ENCODE assay signal across 16 mouse cellular contexts in the genomic region with DNA sequence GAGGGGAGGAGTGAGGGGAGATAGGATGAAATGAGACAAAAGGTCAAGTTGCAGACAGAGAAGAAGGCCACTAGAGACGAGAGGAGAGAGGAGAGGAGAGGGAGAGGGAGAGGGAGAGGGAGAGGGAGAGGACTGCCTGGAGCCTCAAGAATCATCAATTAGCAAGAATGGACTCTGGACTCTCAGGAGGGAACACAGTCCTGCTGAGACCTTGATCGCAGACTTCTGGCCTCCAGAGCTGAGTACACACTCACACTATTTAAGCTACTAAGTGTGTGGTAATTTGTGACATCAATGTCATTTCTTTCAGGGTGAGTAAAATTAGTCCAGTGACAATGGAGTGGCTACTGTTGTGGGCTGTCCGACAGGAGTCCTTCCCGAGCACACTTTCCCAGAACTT.
"Had no signal": no experiment of that assay in that cellular context is flagged by ENCODE, and none has a peak within 500 bp of the region (broad histone marks: within the 10 kb centered on the region; RNA-seq: fewer than 3 reads in every experiment).

No protein-coding gene starts in this region.

- DNase-seq: lung, adult 2 months; lung, postnatal 14 days; lung, postnatal 36 days; right cerebral cortex, postnatal 14 days; thymus, adult 18-20 months; thymus, postnatal 14 days; thymus, postnatal 36 days had no signal

- H3K27ac ChIP-seq: lung, embryonic 15.5 days; macrophage; midbrain, embryonic 13.5 days; midbrain, embryonic 15.5 days; neural tube, embryonic 12.5 days; stomach, embryonic 15.5 days had no signal

- H3K27me3 ChIP-seq: lung, embryonic 15.5 days; midbrain, embryonic 13.5 days; midbrain, embryonic 15.5 days; neural tube, embryonic 12.5 days; stomach, embryonic 15.5 days had no signal

- H3K36me3 ChIP-seq: lung, embryonic 15.5 days; midbrain, embryonic 13.5 days; midbrain, embryonic 15.5 days; neural tube, embryonic 12.5 days; stomach, embryonic 15.5 days had no signal

- H3K4me3 ChIP-seq: lung, embryonic 15.5 days; megakaryocyte, embryonic 14.5 days; midbrain, embryonic 13.5 days; midbrain, embryonic 15.5 days; neural tube, embryonic 12.5 days; stomach, embryonic 15.5 days had no signal

- H3K9me3 ChIP-seq: lung, embryonic 15.5 days; megakaryocyte, embryonic 14.5 days; midbrain, embryonic 13.5 days; midbrain, embryonic 15.5 days; neural tube, embryonic 12.5 days; stomach, embryonic 15.5 days had no signal

- H3K9ac ChIP-seq: lung, embryonic 15.5 days; midbrain, embryonic 13.5 days; midbrain, embryonic 15.5 days; neural tube, embryonic 12.5 days; stomach, embryonic 15.5 days had no signal

- H3K4me1 ChIP-seq: midbrain, embryonic 13.5 days; midbrain, embryonic 15.5 days; neural tube, embryonic 12.5 days; stomach, embryonic 15.5 days had no signal

- H3K4me2 ChIP-seq: lung, embryonic 15.5 days; midbrain, embryonic 11.5 days; midbrain, embryonic 13.5 days; midbrain, embryonic 15.5 days; neural tube, embryonic 12.5 days; stomach, embryonic 15.5 days had no signal

- ATAC-seq: lung, postnatal 0 days; midbrain, embryonic 13.5 days; midbrain, embryonic 15.5 days had no signal
